Mouse (Mus musculus) CH12.LX (cell line): ENCODE data around the gene Osbpl6. TPM values are rescaled to one million over a fixed set of nuclear protein-coding genes. Genes with fewer than 3 reads are reported as not detected.

Source experiments
- DNase-seq: peaks from one replicate; pipeline ENCODE4 v3.0.0-alpha.2; 2013; ENCODE audit errors: extremely low read depth
- H3K27ac ChIP-seq: 2 replicates; pipeline ENCODE4 v1.5.1; 2012; ENCODE audit warnings: low read depth, mild to moderate bottlenecking, control low read depth, moderate library complexity; ENCODE audit not compliant: insufficient read depth
- H3K27me3 ChIP-seq: replicated peaks from 2 replicates; pipeline ENCODE3; 2012; ENCODE audit warnings: inconsistent platforms
- H3K36me3 ChIP-seq, 2 experiments: replicated peaks in 1 of 2; 2 replicates each; pipeline versions ENCODE3 to v1.6.1; 2012; ENCODE audit warnings: inconsistent platforms in 1 of 2, low read length in 1 of 2, mild to moderate bottlenecking in 1 of 2, mixed read lengths in 1 of 2, moderate library complexity in 1 of 2; ENCODE audit not compliant: control insufficient read depth in 1 of 2, insufficient read depth in 1 of 2
- H3K4me1 ChIP-seq, 2 experiments: 2 replicates each; pipeline ENCODE4 v1.6.1; 2012; ENCODE audit warnings: inconsistent platforms in 1 of 2, moderate library complexity in 1 of 2; ENCODE audit not compliant: insufficient read depth in 2 of 2, control insufficient read depth in 1 of 2
- H3K4me2 ChIP-seq: 2 replicates; pipeline ENCODE4 v1.6.1; 2012; ENCODE audit warnings: low read depth, mild to moderate bottlenecking, control low read depth; ENCODE audit not compliant: poor library complexity, insufficient read depth, severe bottlenecking
- H3K4me3 ChIP-seq, 3 experiments: fragments of 150-350 bp in 1 of 3; sonication (generic) in 1 of 3; replicated peaks in 1 of 3; 2 replicates each; pipeline versions ENCODE3 to v1.5.1; 2011 to 2012; ENCODE audit warnings: low read depth in 2 of 3, low read length in 2 of 3, mild to moderate bottlenecking in 2 of 3, moderate library complexity in 2 of 3, control low read depth in 1 of 3, improper control_type of control experiment in 1 of 3, inconsistent platforms in 1 of 3, mixed read lengths in 1 of 3; ENCODE audit not compliant: poor library complexity in 1 of 3
- H3K79me2 ChIP-seq: replicated peaks from 2 replicates; pipeline ENCODE4 v1.6.1; 2012; ENCODE audit warnings: mild to moderate bottlenecking, moderate library complexity; ENCODE audit not compliant: control insufficient read depth, poor library complexity, insufficient read depth, severe bottlenecking; ENCODE audit errors: extremely low read depth
- H3K9ac ChIP-seq: 2 replicates; pipeline ENCODE4 v1.6.1; 2012; ENCODE audit warnings: low read depth, mild to moderate bottlenecking, control low read depth, moderate library complexity; ENCODE audit not compliant: insufficient read depth
- H3K9me3 ChIP-seq: replicated peaks from 2 replicates; pipeline ENCODE3; 2012; ENCODE audit warnings: low read length, inconsistent platforms, mixed read lengths
- EP300 ChIP-seq: IDR thresholded peaks from 2 replicates; pipeline ENCODE4 v1.6.1; 2011; ENCODE audit warnings: low read length, improper control_type of control experiment
- ETS1 ChIP-seq: conservative IDR thresholded peaks from 2 replicates; pipeline ENCODE4 v1.6.1; 2012; ENCODE audit warnings: low read depth, mild to moderate bottlenecking, inconsistent platforms, low read length, improper control_type of control experiment, moderate library complexity
- GABPA ChIP-seq: IDR thresholded peaks from 2 replicates; pipeline ENCODE4 v1.6.1; 2012; ENCODE audit warnings: low read depth, low read length, improper control_type of control experiment, inconsistent platforms; ENCODE audit not compliant: insufficient replicate concordance
- HCFC1 ChIP-seq: IDR thresholded peaks from 2 replicates; pipeline ENCODE4 v1.6.1; 2012; ENCODE audit warnings: low read depth, mild to moderate bottlenecking, inconsistent platforms, low read length, improper control_type of control experiment
- IRF4 ChIP-seq: IDR thresholded peaks from 2 replicates; pipeline ENCODE4 v1.6.1; 2014; ENCODE audit warnings: low read depth, mild to moderate bottlenecking, inconsistent platforms, low read length, improper control_type of control experiment
- JUN ChIP-seq: IDR thresholded peaks from 2 replicates; pipeline ENCODE4 v1.6.1; 2011; ENCODE audit warnings: low read depth, mild to moderate bottlenecking, low read length, improper control_type of control experiment, moderate library complexity; ENCODE audit not compliant: insufficient read depth
- JUND ChIP-seq: conservative IDR thresholded peaks from 2 replicates; pipeline ENCODE4 v1.6.1; 2011; ENCODE audit warnings: low read depth, low read length, improper control_type of control experiment
- KAT2A ChIP-seq: IDR thresholded peaks from 2 replicates; pipeline ENCODE4 v1.6.1; 2012; ENCODE audit warnings: low read length, improper control_type of control experiment, inconsistent platforms; ENCODE audit not compliant: insufficient replicate concordance
- MAX ChIP-seq: IDR thresholded peaks from 2 replicates; pipeline ENCODE4 v1.6.1; 2011; ENCODE audit warnings: low read length, improper control_type of control experiment
- MAZ ChIP-seq: IDR thresholded peaks from 2 replicates; pipeline ENCODE4 v1.6.1; 2012; ENCODE audit warnings: low read depth, mild to moderate bottlenecking, inconsistent platforms, low read length, improper control_type of control experiment, moderate library complexity
- MXI1 ChIP-seq: IDR thresholded peaks from 2 replicates; pipeline ENCODE4 v1.6.1; 2011; ENCODE audit warnings: mild to moderate bottlenecking, low read depth, low read length, improper control_type of control experiment
- MYC ChIP-seq: IDR thresholded peaks from 2 replicates; pipeline ENCODE4 v1.6.1; 2011; ENCODE audit warnings: low read depth, mild to moderate bottlenecking, improper control_type of control experiment, low read length
- NELFE ChIP-seq: IDR thresholded peaks from 2 replicates; pipeline ENCODE4 v1.6.1; 2011; ENCODE audit warnings: low read depth, low read length, improper control_type of control experiment
- NRF1 ChIP-seq: IDR thresholded peaks from 2 replicates; pipeline ENCODE4 v1.6.1; 2014; ENCODE audit warnings: low read depth, mild to moderate bottlenecking, inconsistent platforms, low read length, improper control_type of control experiment, moderate library complexity
- PAX5 ChIP-seq: IDR thresholded peaks from 2 replicates; pipeline ENCODE4 v1.6.1; 2012; ENCODE audit warnings: low read length, inconsistent platforms, mixed read lengths
- POLR2AphosphoS2 ChIP-seq: IDR thresholded peaks from 2 replicates; pipeline ENCODE4 v1.6.1; 2011; ENCODE audit warnings: low read depth, low read length, improper control_type of control experiment
- RAD21 ChIP-seq: IDR thresholded peaks from 2 replicates; pipeline ENCODE4 v1.6.1; 2011; ENCODE audit warnings: low read depth, mild to moderate bottlenecking, low read length, improper control_type of control experiment, moderate library complexity
- RCOR1 ChIP-seq: conservative IDR thresholded peaks from 2 replicates; pipeline ENCODE4 v1.6.1; 2012; ENCODE audit warnings: low read depth, mild to moderate bottlenecking, inconsistent platforms, low read length, improper control_type of control experiment
- SIN3A ChIP-seq: IDR thresholded peaks from 2 replicates; pipeline ENCODE4 v1.6.1; 2012; ENCODE audit warnings: low read length, improper control_type of control experiment, inconsistent platforms
- TBP ChIP-seq: conservative IDR thresholded peaks from 2 replicates; pipeline ENCODE4 v1.6.1; 2011; ENCODE audit warnings: low read depth, low read length, improper control_type of control experiment
- TCF12 ChIP-seq: IDR thresholded peaks from 2 replicates; pipeline ENCODE4 v1.6.1; 2014; ENCODE audit warnings: low read depth, mild to moderate bottlenecking, inconsistent platforms, low read length, improper control_type of control experiment
- UBTF ChIP-seq: IDR thresholded peaks from 2 replicates; pipeline ENCODE4 v1.6.1; 2012; ENCODE audit warnings: low read depth, mild to moderate bottlenecking, inconsistent platforms, low read length, improper control_type of control experiment, moderate library complexity
- USF2 ChIP-seq: conservative IDR thresholded peaks from 2 replicates; pipeline ENCODE4 v1.6.1; 2011; ENCODE audit warnings: low read depth, low read length, improper control_type of control experiment
- ZC3H11A ChIP-seq: IDR thresholded peaks from 2 replicates; pipeline ENCODE4 v1.6.1; 2012; ENCODE audit warnings: low read depth, mild to moderate bottlenecking, inconsistent platforms, low read length, improper control_type of control experiment
- ZKSCAN1 ChIP-seq: IDR thresholded peaks from 2 replicates; pipeline ENCODE4 v1.6.1; 2012; ENCODE audit warnings: low read depth, inconsistent platforms, low read length, improper control_type of control experiment, borderline replicate concordance
- ZMIZ1 ChIP-seq: IDR thresholded peaks from 2 replicates; pipeline ENCODE4 v1.6.1; 2012; ENCODE audit warnings: low read depth, mild to moderate bottlenecking, inconsistent platforms, low read length, improper control_type of control experiment
- dilution Hi-C: fragments of 300-500 bp; cut with MboI; formaldehyde crosslinking; loops from 2 replicates; pipeline ENCODE4 v1.14.3; 2020; ENCODE audit warnings: low sequenced_read_pairs; ENCODE audit not compliant: extremely low pct_unique_long_range_greater_than_20kb, extremely low pct_ligation_motif_present
- in situ Hi-C: fragments of 300-500 bp; cut with MboI; formaldehyde crosslinking; loops from 3 replicates; pipeline ENCODE4 v1.14.3; 2019; ENCODE audit warnings: low sequenced_read_pairs, low pct_ligation_motif_present, low pct_unique_long_range_greater_than_20kb, mixed read lengths
- polyA plus RNA-seq: library from polyadenylated mRNA; unstranded; fragments of >175 nt; gene quantifications from 2 replicates; pipeline ENCODE4 v1.2.1, GENCODE M21; 2012; ENCODE audit warnings: low read depth; ENCODE audit not compliant: insufficient read length
- total RNA-seq, 2 experiments: library from RNA; depleted of rRNA; stranded (reverse); fragments of 300-350 nt in 1 of 2; fragments of >200 nt in 1 of 2; gene quantifications; 2 replicates each; pipeline ENCODE4 v1.2.3; 2012 to 2014

Osbpl6 gene
- total and polyA plus RNA-seq, 3 experiments, result 0.19 to 0.60 (median 0.38) TPM

DNA sequence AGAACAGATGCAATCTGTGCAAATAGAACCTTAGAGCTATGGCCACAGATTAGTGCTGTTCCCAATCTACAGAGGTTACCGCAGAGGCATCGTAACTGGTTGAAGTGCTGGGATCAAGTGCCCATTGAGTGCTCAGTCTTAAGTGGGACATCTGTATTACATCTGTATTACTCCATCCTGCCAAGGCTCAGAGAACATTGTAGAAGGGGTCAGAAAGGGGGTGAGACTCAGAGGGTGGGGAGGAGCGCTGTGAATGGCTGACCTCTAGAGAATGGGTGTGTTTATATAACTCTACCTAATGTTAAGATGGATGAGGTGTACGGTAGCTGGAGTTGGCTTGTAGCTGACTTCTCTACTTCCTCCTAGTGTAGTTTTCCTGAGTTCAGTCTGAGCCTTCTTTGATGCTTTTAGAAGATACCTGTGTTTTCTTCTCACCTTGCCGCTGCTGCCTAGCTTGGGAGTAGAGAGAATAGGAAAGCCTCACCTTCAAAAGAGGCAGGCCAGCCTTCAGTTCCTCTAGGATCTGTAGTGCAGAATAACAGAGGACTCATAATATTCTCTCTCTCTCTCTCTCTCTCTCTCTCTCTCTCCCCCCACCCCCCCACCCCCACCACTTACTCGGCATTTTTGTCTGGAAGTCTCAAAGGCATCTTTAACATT, 62.9 kb downstream of the Osbpl6 start:
- no peak overlapping the region for H3K4me3 ChIP-seq
- in situ Hi-C loops, result no loop called here
- no peak overlapping the region for H3K9ac ChIP-seq
- no peak for DNase-seq
- H3K36me3 ChIP-seq, result no peaks in the 10 kb centered on the region
- H3K79me2 ChIP-seq, result no peaks in the 10 kb centered on the region
- H3K27me3 ChIP-seq, result no peaks in the 10 kb centered on the region
- dilution Hi-C loops, result no loop called here
- H3K4me1 ChIP-seq, result no peaks in the 10 kb centered on the region; a peak in 1 of 4 replicates
- H3K27ac ChIP-seq, result no peak overlapping the region
- no peaks in the 10 kb centered on the region for H3K9me3 ChIP-seq
- no peak for TF ChIP-seq PAX5
- TF ChIP-seq HCFC1, result no peak
- TF ChIP-seq ETS1, result no peak
- no peak for TF ChIP-seq TBP
- no peak for TF ChIP-seq RAD21
- TF ChIP-seq JUN, result no peak
- no peak for TF ChIP-seq UBTF
- TF ChIP-seq MYC, result no peak
- TF ChIP-seq ZMIZ1, result no peak
- TF ChIP-seq TCF12, result no peak
- TF ChIP-seq ZKSCAN1, result no peak
- TF ChIP-seq KAT2A, result no peak
- no peak for TF ChIP-seq GABPA
- no peak for TF ChIP-seq USF2
- TF ChIP-seq, all 38 proteins: peak for 0
- no peak overlapping the region for H3K4me2 ChIP-seq

DNA sequence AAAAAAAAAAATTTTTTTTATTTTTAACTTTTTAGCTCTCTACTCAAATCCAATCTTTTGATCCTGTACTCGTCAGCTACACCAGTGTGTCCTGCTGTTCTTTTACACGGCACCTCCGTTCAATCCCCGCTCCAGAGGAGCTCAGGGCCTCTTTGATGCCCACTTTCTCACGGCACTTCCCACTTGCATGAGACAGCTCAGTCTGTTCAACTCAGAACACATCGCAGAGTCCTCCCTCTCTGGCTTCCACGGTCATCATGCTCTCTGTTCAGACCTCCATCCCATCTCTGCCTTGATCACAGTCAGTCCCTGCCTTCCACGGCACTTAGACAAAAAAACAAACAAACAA, 63.4 kb downstream of the Osbpl6 start:
- Histone ChIP-seq H3K36me3 (no peaks in the 10 kb centered on the region), H3K79me2 (no peaks in the 10 kb centered on the region), H3K27me3 (no peaks in the 10 kb centered on the region), H3K4me1 (no peaks in the 10 kb centered on the region; a peak in 1 of 4 replicates), H3K4me2 (no peak overlapping the region), H3K27ac (no peak overlapping the region), H3K9ac (no peak overlapping the region), H3K9me3 (no peaks in the 10 kb centered on the region), H3K4me3 (no peak overlapping the region)
- DNase-seq, result no peak
- in situ Hi-C loops (no loop called here), dilution Hi-C loops (no loop called here)
- no peak for TF ChIP-seq MYC
- no peak for TF ChIP-seq JUN
- no peak for TF ChIP-seq SIN3A
- no peak for TF ChIP-seq IRF4
- TF ChIP-seq ZC3H11A, result no peak
- TF ChIP-seq RCOR1, result no peak
- no peak for TF ChIP-seq MAX
- TF ChIP-seq ZMIZ1, result no peak
- TF ChIP-seq NELFE, result no peak
- TF ChIP-seq KAT2A, result no peak
- TF ChIP-seq PAX5, result no peak
- no peak for TF ChIP-seq POLR2AphosphoS2
- no peak for TF ChIP-seq MXI1
- no peak for TF ChIP-seq TCF12
- no peak for TF ChIP-seq NRF1
- TF ChIP-seq JUND, result no peak
- no peak for TF ChIP-seq UBTF
- TF ChIP-seq EP300, result no peak
- TF ChIP-seq MAZ, result no peak
